Mouse (Mus musculus) thymus, adult 2 months (tissue): Measurements from ENCODE around the gene Luc7l. TPM values are rescaled to one million over a fixed set of nuclear protein-coding genes. Genes with fewer than 3 reads are reported as not detected.

Experiments
- DNase-seq: peaks from one replicate; pipeline ENCODE4 v3.0.0; 2021
- H3K27ac ChIP-seq: fragments of 200-500 bp; 2 replicates; pipeline ENCODE4 v1.5.1; 2012; ENCODE audit warnings: low read length, control low read depth; ENCODE audit not compliant: control insufficient read depth, insufficient read depth
- H3K27me3 ChIP-seq: fragments of 200-500 bp; 2 replicates; pipeline ENCODE4 v1.6.1; 2012; ENCODE audit warnings: mild to moderate bottlenecking, low read length, moderate library complexity, mixed read lengths; ENCODE audit not compliant: control insufficient read depth, insufficient read depth
- H3K36me3 ChIP-seq: fragments of 200-500 bp; 2 replicates; pipeline ENCODE4 v1.6.1; 2012; ENCODE audit warnings: mild to moderate bottlenecking, low read length, moderate library complexity; ENCODE audit not compliant: control insufficient read depth, insufficient read depth
- H3K4me1 ChIP-seq: fragments of 200-500 bp; replicated peaks from 2 replicates; pipeline ENCODE4 v1.6.1; 2012; ENCODE audit warnings: low read length; ENCODE audit not compliant: control insufficient read depth, insufficient read depth
- H3K4me3 ChIP-seq: fragments of 200-500 bp; 2 replicates; pipeline ENCODE4 v1.5.1; 2012; ENCODE audit warnings: mild to moderate bottlenecking, low read length, control low read depth, moderate library complexity; ENCODE audit not compliant: control insufficient read depth, insufficient read depth
- CTCF ChIP-seq: fragments of 200-500 bp; IDR thresholded peaks from 2 replicates; pipeline ENCODE4 v1.5.1; 2012; ENCODE audit warnings: mild to moderate bottlenecking, control low read depth, low read length, moderate library complexity, borderline replicate concordance; ENCODE audit not compliant: control insufficient read depth, poor library complexity, insufficient read depth; ENCODE audit errors: extremely low read depth
- POLR2A ChIP-seq: fragments of 200-500 bp; IDR thresholded peaks from 2 replicates; pipeline ENCODE4 v1.6.1; 2012; ENCODE audit warnings: mild to moderate bottlenecking, low read length, control low read depth, moderate library complexity; ENCODE audit not compliant: control insufficient read depth, poor library complexity, insufficient read depth; ENCODE audit errors: extremely low read depth
- WGBS: fragments of 180-500 bp; shearing (Covaris S2); methylation state at CpG from one replicate; pipeline ENCODE4 v1.1.7; 2018; 5-methylcytosine and 5-hydroxymethylcytosine counted together
- polyA plus RNA-seq: library from polyadenylated mRNA; depleted of rRNA; stranded (reverse); fragments of >200 nt; gene quantifications from 2 replicates; pipeline ENCODE4 v1.2.3, GENCODE M21; 2012; rRNA removed

The Luc7l gene
- polyA plus RNA-seq, 1 experiment = 36.7 TPM

DNA sequence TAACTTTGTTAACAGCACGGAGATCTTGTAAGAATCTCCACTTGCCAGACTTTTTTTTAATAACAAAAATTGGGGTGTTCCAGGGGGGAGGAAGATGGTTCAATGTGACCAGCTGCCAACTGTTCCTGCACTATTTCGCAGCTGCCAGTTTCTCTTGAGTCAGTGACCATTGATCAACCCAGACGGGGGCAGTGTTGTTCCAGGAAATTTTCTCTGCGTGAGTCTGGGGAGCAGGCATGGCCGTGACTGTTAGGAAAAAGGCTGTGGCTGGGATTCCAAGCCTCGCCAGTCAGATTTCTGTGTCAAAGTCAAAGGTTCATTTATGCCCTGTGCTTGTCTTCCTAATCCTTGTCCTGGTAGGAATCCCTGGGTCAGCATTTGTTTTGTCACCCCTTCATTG, 61.6 kb downstream of the Luc7l start:
- TF ChIP-seq CTCF (no peak), POLR2A (no peak)
- no peak overlapping the region for H3K27ac ChIP-seq
- DNase-seq = peak; percentile 64
- no peaks in the 10 kb centered on the region for H3K4me1 ChIP-seq
- no peaks in the 10 kb centered on the region for H3K36me3 ChIP-seq
- H3K27me3 ChIP-seq = no peaks in the 10 kb centered on the region
- no peak overlapping the region for H3K4me3 ChIP-seq
- WGBS = 18% methylated on average over 6 of the region's 6 CpGs

DNA sequence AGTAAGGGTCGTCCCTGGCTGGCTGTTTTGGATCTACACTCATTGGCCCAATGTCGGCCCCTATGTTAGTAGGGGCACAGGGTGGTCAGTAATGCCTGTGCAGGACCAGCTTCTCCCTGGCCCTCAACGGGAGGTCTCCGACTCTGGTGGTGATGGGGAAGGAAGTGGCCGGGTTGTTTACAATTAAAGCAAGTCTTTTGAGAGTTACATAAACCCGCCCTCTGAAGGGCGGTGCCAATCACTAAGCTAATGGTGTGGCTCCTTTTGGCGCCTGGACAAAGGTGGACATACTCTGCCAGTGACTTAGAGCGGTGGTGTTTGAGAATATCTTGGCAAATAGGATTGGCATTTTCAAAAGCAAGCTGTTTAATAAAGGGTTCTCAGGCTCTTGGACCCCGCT, 62.8 kb downstream of the Luc7l start:
- 65% methylated on average over 10 of the region's 10 CpGs for WGBS

DNA sequence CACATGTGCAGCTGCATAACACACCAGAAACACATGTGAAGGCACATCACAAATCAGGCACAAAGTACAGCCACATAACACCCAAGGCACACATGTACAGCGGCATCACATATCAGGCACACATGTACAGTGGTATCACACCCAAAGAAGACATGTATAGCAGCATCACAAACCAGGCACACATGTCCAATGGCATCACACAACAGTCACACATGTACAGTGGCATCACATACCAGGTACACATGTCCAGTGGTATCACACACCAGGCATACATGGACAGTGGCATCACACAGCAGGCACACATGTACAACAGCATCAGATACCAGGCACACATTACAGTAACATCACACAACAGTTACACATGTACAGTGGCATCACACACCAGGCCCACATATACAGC, 65.7 kb downstream of the Luc7l start:
- no peaks in the 10 kb centered on the region for H3K27me3 ChIP-seq
- no peak for TF ChIP-seq CTCF
- WGBS = 96% methylated on average over 1 of the region's 1 CpGs

More for the DNA sequence above, 62.8 kb downstream of the Luc7l start:
- Histone ChIP-seq H3K4me1 (no peaks in the 10 kb centered on the region), H3K27ac (no peak overlapping the region), H3K36me3 (no peaks in the 10 kb centered on the region), H3K4me3 (no peak overlapping the region), H3K27me3 (no peaks in the 10 kb centered on the region)
- TF ChIP-seq POLR2A (no peak), CTCF (no peak)
- DNase-seq = no peak

More for the DNA sequence above, 65.7 kb downstream of the Luc7l start:
- no peak for DNase-seq
- Histone ChIP-seq H3K27ac (no peak overlapping the region), H3K36me3 (no peaks in the 10 kb centered on the region), H3K4me3 (no peak overlapping the region), H3K4me1 (no peaks in the 10 kb centered on the region)

Other genes with a start within 250 kb of the Luc7l start
- gene Rab11fip3, start 183.3 kb upstream of the Luc7l start, polyA plus RNA-seq = 25.2 and 26.2 TPM in 2 replicates
- 10.0 and 11.5 TPM in 2 replicates for gene Decr2, start 162.6 kb upstream of the Luc7l start, polyA plus RNA-seq
- 30.9 and 33.1 TPM in 2 replicates for gene Nme4, start 157.3 kb upstream of the Luc7l start, polyA plus RNA-seq
- 38.2 and 43.2 TPM in 2 replicates for gene Tmem8, start 139.6 kb upstream of the Luc7l start, polyA plus RNA-seq
- gene Mrpl28, start 129.4 kb upstream of the Luc7l start, polyA plus RNA-seq = 80.0 and 82.6 TPM in 2 replicates
- gene Axin1, start 114.2 kb upstream of the Luc7l start, polyA plus RNA-seq = 38.0 and 40.1 TPM in 2 replicates
- not detected in 2 replicates for gene Pdia2, start 53.8 kb upstream of the Luc7l start, polyA plus RNA-seq
- 9.2 and 10.6 TPM in 2 replicates for gene Rgs11, start 49.9 kb upstream of the Luc7l start, polyA plus RNA-seq
- 0.77 and 1.0 TPM in 2 replicates for gene Arhgdig, start 45.1 kb upstream of the Luc7l start, polyA plus RNA-seq
- 18.9 and 24.3 TPM in 2 replicates for gene Fam234a, start 8.7 kb upstream of the Luc7l start, polyA plus RNA-seq
- 26.2 and 69.9 TPM in 2 replicates for gene Neurl1b, start 161.9 kb downstream of the Luc7l start, polyA plus RNA-seq